Mouse (Mus musculus): ENCODE measurements around the gene Lurap1l.
A peak's percentile ranks its signal among the peaks of the same experiment; 100 is the strongest.
"Not testable (repeated sequence)": the region's sequence is repeated elsewhere in the genome, so short reads cannot be mapped to it uniquely, and the experiment has no call there.

Lurap1l gene

DNA sequence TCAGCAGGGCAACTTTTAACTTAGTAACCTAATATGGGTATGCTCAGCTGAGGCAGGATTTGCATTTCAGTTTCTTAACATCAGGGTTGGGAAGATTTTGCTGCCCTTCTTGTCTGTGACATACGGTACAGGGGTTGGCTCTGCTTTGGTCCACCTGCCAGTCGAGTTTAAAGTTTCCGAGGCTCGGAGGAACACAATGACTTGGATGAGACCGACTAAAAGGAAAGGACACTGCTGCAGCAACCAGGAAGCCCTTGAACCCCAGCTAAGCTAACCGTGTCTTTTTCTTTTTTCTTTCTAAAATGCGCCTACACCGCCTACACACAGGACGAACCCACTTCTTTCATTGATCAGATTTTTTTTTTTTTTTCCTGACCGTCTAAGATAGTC is at the start of gene Lurap1l:
TSS of gene Lurap1l (plus strand) at position 166 of the 390 bp plus-strand sequence.
- DNase-seq (ENCODE audit: low spot score), result peak; percentile 65

- no peak for DNase-seq (ENCODE audit: low spot score)
Measured at GRCm38 (mm10) chr4:80862962-80863361, 47.5 kb upstream of the Lurap1l start.

- DNase-seq (ENCODE audit: low spot score), result no peak
Measured at GRCm38 (mm10) chr4:80863906-80864305, 46.5 kb upstream of the Lurap1l start.

DNA sequence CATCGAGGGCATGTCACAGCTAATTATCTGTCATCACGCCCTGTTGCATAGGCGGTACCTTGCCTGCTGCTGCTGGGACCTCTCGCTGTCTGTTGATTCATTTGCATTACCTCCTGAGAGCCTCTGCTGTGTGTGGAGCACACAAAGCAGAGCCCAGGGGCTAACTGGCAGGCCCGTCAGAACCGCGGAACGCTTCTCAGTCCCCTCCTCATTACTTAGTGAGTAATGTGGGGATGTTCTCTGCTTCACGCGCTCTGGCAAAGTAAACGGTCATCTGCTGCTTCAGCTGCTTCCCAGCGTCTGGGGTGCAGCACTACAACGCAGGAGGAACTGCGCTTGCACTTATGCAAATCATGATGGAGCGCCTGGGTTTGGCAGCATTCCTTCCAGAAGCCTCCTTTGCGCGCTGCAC is 45.9 kb upstream of the Lurap1l start:
- peak; percentile 32 for DNase-seq (ENCODE audit: low spot score)

- DNase-seq (ENCODE audit: low spot score), result no peak
Measured at GRCm38 (mm10) chr4:80866065-80866464, 44.4 kb upstream of the Lurap1l start.

DNA sequence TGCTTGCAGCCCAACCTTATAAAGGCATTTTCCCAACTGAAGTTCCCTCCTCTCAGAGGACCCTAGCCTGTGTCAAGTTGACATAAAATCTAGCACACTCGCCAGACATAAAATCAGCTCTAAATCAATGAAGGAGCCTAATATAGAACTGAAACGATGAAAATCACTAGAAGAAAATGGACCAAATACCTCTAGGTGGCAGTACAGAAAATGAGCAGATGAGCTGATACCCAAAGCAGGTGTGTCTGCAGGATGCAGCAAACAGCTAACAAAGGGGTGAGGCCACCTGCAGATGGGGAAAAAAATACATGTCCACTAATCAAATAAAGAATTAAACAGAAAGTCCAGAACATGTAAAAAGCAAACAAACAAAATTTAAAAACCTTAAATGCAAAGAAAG is 40.8 kb upstream of the Lurap1l start:
- no peak for DNase-seq (ENCODE audit: low spot score)

DNA sequence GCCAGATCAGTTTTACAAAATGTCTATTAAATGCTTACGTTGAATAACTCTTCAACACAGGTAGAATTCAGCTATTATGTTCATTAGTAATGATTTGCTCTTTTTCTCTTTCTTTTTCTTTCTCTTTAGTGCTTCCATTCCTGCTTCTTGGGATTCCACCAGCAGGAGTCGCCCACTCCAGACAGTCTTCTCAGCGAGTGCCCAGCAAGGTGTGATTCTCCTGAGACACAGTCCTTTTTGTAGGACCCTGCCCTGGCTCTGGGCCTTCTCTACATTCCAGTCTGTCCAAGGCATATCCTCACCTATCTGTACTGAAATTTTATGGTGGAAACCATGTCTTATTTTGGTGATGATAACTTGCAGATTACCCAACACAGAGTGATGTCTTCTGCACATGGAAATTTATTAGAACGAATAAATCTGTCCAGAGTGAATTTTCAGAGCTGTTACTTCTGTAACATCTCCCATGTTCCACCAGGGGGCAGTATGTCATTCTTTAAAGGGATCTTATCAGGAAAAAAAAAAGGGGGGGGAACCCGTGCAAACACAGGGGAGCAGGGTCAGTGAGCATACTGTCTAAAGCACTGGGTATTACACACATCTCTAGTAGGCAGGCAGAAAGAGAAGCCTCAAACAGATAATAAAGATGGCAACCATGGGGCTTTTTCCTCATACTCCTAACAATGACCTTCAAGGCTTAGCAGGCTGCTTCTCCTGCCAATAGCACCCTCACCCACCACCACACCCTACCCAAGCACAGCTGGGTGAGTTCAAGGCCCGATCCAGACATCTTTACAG is 37.4 kb upstream of the Lurap1l start:
- DNase-seq (ENCODE audit: low spot score), result peak; percentile 49

GRCm38 (mm10) chr4:80874121-80874859 is 36.2 kb upstream of the Lurap1l start:
- DNase-seq (ENCODE audit: low spot score), result peak; percentile 77

- DNase-seq (ENCODE audit: low spot score), result peak; percentile 51
Measured at GRCm38 (mm10) chr4:80875055-80875454, 35.4 kb upstream of the Lurap1l start.

DNA sequence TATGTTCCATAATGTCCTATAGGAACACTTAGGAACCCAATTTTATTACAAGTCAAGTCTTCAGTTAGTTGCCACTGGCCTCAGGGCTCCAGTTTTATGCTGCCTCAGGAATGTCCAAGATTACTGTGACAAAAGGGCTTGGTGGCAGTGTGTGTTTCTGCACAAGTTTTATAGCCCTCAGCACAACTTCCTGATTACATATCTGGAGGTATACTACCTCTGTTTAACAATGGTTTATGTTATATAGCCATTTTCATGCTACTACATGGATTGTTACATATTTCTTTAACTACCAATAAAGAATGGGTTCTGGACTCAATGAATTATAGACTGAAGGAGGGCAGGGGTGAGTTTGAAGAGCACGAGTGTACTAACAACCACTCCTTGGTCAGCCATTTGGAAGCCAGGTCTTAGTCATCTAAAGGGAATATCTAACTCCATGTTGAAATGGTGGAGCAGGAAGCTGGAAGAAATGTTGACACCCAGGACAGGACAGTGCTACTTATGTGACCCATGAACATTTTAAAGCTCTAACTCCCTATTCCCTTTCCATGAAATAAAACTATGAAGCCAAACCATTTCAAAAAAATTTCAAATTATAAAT is 28.3 kb upstream of the Lurap1l start:
- no peak for DNase-seq (ENCODE audit: low spot score)

- DNase-seq (ENCODE audit: low spot score), result no peak
Measured at GRCm38 (mm10) chr4:80886631-80887030, 23.8 kb upstream of the Lurap1l start.

DNA sequence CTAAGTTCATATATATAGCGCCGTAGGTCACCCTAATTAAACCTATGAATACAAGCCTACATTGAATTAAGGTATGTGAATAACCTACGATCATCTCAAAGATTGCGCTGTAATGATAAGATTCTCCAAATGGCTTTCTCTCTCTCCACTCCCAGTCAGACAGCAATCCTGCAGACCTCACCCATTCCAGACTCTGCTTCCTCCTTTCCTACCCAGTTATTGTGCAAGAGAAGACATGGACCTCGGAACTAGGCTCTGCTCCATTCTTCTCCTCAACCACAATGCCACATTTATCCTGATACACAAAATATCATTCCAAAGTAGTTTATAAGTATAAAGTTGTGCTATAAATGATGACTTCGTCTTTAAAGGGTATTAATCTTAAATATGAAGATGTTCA is 19.4 kb upstream of the Lurap1l start:
- DNase-seq (ENCODE audit: low spot score), result no peak

- DNase-seq (ENCODE audit: low spot score), result peak; percentile 42
Measured at GRCm38 (mm10) chr4:80895278-80895894, 15.1 kb upstream of the Lurap1l start.

- DNase-seq (ENCODE audit: low spot score), result no peak
Measured at GRCm38 (mm10) chr4:80906726-80907125, 3.7 kb upstream of the Lurap1l start.

DNA sequence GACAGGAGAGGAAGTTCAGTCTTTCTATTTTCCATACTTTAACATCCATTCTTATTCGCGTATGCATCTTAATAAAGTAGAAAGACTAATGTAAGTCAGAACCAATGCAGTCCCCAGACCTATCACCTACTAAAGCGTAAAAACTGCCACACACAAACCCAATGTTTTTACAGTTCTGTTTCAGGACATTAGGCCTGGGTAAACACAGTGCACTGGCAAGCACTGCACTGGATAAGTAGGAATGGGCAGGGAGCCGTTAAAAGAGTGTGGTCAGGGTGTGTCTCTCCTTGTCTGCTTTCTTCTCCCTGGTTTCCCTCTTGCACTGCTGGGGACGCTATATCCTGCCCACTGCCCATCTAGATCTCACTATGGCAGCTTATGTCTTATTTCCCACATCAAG is 2.5 kb upstream of the Lurap1l start:
- no peak for DNase-seq (ENCODE audit: low spot score)

GRCm38 (mm10) chr4:80908902-80909301 is 1.5 kb upstream of the Lurap1l start:
- no peak for DNase-seq (ENCODE audit: low spot score)

DNA sequence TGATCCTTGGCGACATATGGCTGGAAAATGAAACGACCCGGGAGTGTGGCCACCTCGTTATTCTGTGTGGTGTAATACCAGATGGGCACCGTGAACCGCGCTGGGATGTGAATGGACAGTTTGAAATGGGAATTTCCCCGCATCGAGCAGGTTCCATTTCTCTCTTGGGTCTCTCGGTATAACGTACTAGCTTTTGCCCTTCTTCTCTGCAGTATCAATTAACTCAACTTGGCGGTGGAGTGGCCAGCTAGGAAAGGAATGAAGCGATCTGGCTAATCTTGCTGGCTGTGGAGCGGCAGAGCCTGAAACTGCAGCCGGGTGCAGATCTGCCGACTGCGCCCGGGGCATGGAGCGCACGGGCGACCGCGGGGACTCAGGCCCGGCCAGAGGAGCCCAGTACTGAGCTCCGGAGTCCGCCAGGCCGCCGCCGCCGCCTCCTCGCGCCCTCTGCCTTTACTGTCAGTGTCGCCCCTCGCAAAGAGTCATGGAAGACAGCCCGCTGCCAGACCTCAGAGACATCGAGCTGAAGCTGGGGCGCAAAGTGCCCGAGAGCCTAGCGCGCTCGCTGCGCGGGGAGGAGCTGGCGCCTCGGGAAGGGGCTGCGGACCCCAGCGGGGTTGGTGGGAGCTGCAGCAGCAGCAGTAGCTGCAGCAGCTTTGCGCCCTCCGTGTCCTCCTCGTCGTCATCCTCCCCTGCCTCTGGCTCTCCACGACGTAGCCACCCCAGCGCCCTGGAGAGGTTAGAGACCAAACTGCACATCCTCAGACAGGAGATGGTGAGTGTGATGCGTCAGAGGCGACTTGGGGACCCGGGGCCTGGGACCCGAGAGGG is 640 bp downstream of the Lurap1l start:
- DNase-seq (ENCODE audit: low spot score), result no peak

DNA sequence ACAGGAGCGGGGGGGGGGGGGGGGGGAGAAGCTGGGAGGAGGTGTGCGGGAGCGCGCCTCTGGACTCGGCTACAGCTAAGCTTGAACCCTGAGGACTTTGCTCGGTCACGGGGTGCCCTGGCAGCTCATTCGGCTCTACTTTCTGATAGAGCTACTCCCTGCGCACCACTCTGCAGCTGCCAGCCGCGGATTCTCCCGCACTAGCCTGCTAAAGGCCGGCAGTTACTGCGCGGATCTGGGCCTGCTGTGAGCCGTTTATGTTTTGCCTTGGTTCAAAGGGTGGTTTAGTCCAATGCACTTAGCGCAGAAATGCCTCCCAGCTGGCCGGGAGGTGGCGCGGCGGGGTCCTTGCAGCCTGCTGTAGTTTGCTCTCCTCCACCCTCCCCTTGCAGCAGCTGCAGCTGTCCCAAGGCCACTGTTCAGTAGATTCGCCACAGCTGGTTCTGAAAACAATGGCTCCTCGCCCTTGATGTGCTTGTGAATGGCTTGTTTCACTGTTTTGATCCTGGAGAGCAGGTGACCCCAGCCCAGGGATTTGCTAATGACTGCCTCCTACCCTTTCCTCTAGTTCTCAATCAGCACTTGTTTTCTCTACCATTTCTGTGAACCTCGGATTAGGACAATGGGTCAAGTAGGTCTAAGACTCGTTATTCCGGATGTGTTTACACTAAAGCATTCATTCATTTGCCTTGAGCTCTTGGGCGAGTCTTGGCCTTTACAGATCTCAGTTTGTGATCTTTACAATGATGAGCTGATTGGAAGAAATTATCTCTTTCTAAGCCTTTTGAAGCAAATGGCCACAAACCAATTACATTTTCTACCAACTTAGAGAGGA is 1.5 kb downstream of the Lurap1l start:
- DNase-seq (ENCODE audit: low spot score), result peak; percentile 89

- no peak for DNase-seq (ENCODE audit: low spot score)
Measured at GRCm38 (mm10) chr4:80915211-80915610, 4.8 kb downstream of the Lurap1l start.

DNA sequence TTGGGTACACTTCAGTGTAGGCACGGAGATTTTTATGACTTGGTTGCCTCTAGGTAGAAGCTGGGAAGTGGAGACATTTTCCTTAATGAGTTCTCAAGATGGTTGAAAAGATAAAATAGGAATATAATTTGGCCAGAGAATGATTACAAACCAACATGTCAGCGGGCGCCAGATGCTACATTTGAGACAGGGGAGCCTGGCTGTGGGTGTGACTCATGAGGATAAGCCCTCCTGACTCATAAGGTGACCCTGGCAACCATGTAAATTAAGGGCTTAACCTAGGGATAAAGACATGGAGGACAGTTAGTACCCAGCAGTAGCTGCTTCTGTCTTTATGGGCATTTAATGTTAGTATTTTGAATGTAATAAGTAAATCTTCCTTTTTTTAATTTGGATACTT is 6.2 kb downstream of the Lurap1l start:
- DNase-seq (ENCODE audit: low spot score), result no peak

GRCm38 (mm10) chr4:80917128-80917527 is 6.7 kb downstream of the Lurap1l start:
- DNase-seq (ENCODE audit: low spot score), result not testable (repeated sequence)

Measured in yolk sac, embryonic 10.5 days (tissue).